Mouse (Mus musculus) forebrain, postnatal 0 days (tissue): ENCODE measurements around the gene Cds2. TPM values are rescaled to one million over a fixed set of nuclear protein-coding genes. Genes with fewer than 3 reads are reported as not detected.
A peak's percentile ranks its signal among the peaks of the same experiment; 100 is the strongest.
"Not testable (repeated sequence)": the region's sequence is repeated elsewhere in the genome, so short reads cannot be mapped to it uniquely, and the experiment has no call there.

ENCODE experiments used
- ATAC-seq: fragments of 200-750 bp; cut with Nextera tagmentation; 2 replicates; pipeline ENCODE4 v1.8.0; 2017; ENCODE audit warnings: mild to moderate bottlenecking, moderate library complexity
- DNase-seq: peaks from one replicate; pipeline ENCODE4 v3.0.0-alpha.2; 2015
- H3K27ac ChIP-seq: fragments of 300-500 bp; sonication (generic); 2 replicates; pipeline ENCODE4 v1.5.1; 2014; ENCODE audit warnings: low read depth, mild to moderate bottlenecking, antibody characterized with exemption, low read length, moderate library complexity, mixed read lengths
- H3K27me3 ChIP-seq: fragments of 300-500 bp; sonication (generic); 2 replicates; pipeline ENCODE4 v1.6.1; 2014; ENCODE audit warnings: mild to moderate bottlenecking, low read length, mixed read lengths; ENCODE audit not compliant: insufficient read depth
- H3K36me3 ChIP-seq: fragments of 300-500 bp; sonication (generic); 2 replicates; pipeline ENCODE4 v1.6.1; 2014; ENCODE audit warnings: mild to moderate bottlenecking, moderate library complexity; ENCODE audit not compliant: insufficient read depth
- H3K4me1 ChIP-seq: fragments of 300-500 bp; sonication (generic); 2 replicates; pipeline ENCODE4 v1.6.1; 2014; ENCODE audit warnings: antibody characterized with exemption; ENCODE audit not compliant: insufficient read depth
- H3K4me2 ChIP-seq: fragments of 300-500 bp; sonication (generic); 2 replicates; pipeline ENCODE4 v1.6.1; 2014; ENCODE audit warnings: low read depth, mild to moderate bottlenecking, moderate library complexity
- H3K4me3 ChIP-seq: fragments of 300-500 bp; sonication (generic); 2 replicates; pipeline ENCODE4 v1.5.1; 2014; ENCODE audit warnings: low read depth, low read length, mixed read lengths
- H3K9ac ChIP-seq: fragments of 300-500 bp; sonication (generic); 2 replicates; pipeline ENCODE4 v1.6.1; 2014; ENCODE audit warnings: mild to moderate bottlenecking
- H3K9me3 ChIP-seq: fragments of 300-500 bp; sonication (generic); 2 replicates; pipeline ENCODE4 v1.6.1; 2016; ENCODE audit warnings: low read length
- CTCF ChIP-seq: sonication (generic); IDR thresholded peaks from 2 replicates; pipeline ENCODE4 v1.5.1; 2016; ENCODE audit warnings: antibody characterized with exemption, control low read depth, low read depth
- WGBS: fragments of 180-500 bp; shearing (Covaris S2); extraction: QIAGEN DNeasy Blood & Tissue Kit; methylation state at CpG from one replicate; pipeline ENCODE4 v1.1.7; 2014; 5-methylcytosine and 5-hydroxymethylcytosine counted together
- polyA plus RNA-seq: library from polyadenylated mRNA; unstranded; fragments of >200 nt; fragmentation: Nextera tagmentation; extraction: Ambion mirVana; gene quantifications from 2 replicates; pipeline ENCODE4 v1.2.1, GENCODE M21; 2015
- total RNA-seq: library from RNA; depleted of rRNA; stranded (reverse); fragments of >200 nt; gene quantifications from 2 replicates; pipeline ENCODE4 v1.2.3, GENCODE M21; 2014

Cds2 gene
- total and polyA plus RNA-seq, 2 experiments from 2014 or later: 27.7 to 85.1 TPM

DNA sequence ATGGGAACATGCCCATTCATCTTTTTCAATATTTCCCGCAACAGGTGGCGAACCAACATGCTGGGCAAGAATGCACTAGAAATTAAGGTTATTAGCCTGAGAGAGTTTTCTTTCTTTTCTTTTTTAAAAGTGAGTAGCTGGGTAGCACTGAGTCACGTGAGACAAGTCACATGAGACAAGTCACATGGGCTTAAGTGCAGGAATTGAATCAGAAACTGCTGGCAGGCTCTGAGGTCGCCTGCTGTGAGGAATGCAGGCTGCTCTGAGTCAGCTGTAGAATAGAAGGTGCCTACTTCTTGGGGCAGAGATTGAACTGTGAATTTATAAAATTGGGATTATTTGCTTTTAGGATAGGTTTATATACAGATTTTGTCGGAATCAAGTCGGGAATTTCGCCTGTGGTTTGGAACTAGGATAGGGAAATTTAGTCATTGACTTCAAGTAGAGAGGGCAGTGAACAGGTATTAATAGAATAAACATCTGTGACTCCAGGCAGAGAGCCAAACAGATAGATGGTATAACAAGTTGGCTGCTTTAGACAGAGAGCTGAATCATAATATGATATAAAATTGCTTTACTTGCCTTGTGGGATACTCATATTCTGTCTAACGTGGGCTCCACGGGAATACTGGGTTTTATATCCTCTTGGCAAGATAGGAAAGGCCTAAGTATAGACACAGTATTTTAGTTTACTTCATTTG, 23.6 kb downstream of the Cds2 start:
- no peaks in the 10 kb centered on the region for H3K36me3 ChIP-seq
- H3K4me2 ChIP-seq: no peak overlapping the region
- no peaks in the 10 kb centered on the region for H3K9me3 ChIP-seq
- H3K9ac ChIP-seq: no peak overlapping the region
- H3K27ac ChIP-seq: no peak overlapping the region
- DNase-seq: no peak
- no peak for ATAC-seq
- 82% methylated on average over 9 of the region's 9 CpGs for WGBS
- no peaks in the 10 kb centered on the region; the same call in 1 of the 2 replicates for H3K4me1 ChIP-seq
- no peak for TF ChIP-seq CTCF
- no peak overlapping the region for H3K4me3 ChIP-seq
- no peaks in the 10 kb centered on the region for H3K27me3 ChIP-seq

DNA sequence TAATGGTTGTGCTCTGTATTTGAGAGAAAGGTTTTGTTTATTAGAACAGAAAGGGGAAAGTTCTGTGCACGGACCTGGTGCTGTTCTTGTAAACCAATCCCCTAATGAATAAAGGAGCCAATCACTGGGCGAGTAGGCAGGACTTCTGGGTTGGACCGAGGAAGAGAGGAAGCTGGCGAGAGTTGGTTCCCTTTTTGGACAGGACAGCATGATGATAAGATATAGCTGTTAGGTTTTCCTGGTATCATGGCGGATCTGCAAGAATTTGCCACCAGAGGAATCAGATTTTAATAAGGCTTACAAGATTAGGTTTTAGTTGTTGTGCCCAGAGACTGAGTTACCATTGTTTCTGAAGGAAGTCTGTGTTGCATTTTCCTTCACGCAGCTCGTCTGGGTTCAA, 26.3 kb downstream of the Cds2 start:
- WGBS: 88% methylated on average over 5 of the region's 7 CpGs

DNA sequence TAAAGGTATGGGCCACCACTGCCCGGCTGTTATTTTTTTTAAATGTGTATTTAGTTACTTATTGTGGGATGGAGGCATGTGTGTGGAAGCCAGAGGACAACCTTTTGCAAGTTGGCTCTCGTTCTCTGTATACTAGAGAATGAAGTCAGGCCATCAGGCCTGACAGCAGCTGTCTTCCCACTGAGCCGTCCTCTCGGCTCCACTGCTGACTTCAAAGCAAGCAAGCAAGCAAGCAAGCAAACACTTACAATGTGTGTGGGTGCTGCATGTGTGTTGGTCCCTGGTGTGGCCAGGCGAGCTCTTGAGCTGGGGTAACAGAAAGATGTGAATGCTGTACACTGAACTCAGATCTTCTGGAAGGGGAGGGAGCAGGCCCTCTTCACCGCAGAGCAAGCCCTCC, 27.9 kb downstream of the Cds2 start:
- H3K27ac ChIP-seq: 0 out of 2 replicates have a peak overlapping the region, but pooled peaks have one; percentile 81
- H3K9ac ChIP-seq: no peak overlapping the region
- H3K9me3 ChIP-seq: no peaks in the 10 kb centered on the region
- peaks cover 10% of the 10 kb centered on the region for H3K4me1 ChIP-seq
- peaks cover 24% of the 10 kb centered on the region for H3K36me3 ChIP-seq
- no peak for TF ChIP-seq CTCF
- H3K4me2 ChIP-seq: no peak overlapping the region
- WGBS: 78% methylated on average over 6 of the region's 6 CpGs
- no peak overlapping the region for H3K4me3 ChIP-seq
- ATAC-seq (no peak), DNase-seq (no peak)
- no peaks in the 10 kb centered on the region for H3K27me3 ChIP-seq

More for the DNA sequence above, 26.3 kb downstream of the Cds2 start:
- not testable (repeated sequence) for H3K27ac ChIP-seq, H3K4me3 ChIP-seq, H3K4me2 ChIP-seq, H3K27me3 ChIP-seq, H3K9ac ChIP-seq, H3K36me3 ChIP-seq, H3K9me3 ChIP-seq, ATAC-seq, H3K4me1 ChIP-seq, DNase-seq

GRCm38 (mm10) chr2:132291265-132291664, 28.3 kb downstream of the Cds2 start:
- Histone ChIP-seq H3K4me1 (peaks cover 10% of the 10 kb centered on the region), H3K9me3 (no peaks in the 10 kb centered on the region), H3K4me3 (no peak overlapping the region), H3K27ac (peak overlapping the region; percentile 81), H3K4me2 (no peak overlapping the region), H3K27me3 (no peaks in the 10 kb centered on the region), H3K36me3 (peaks cover 28% of the 10 kb centered on the region), H3K9ac (no peak overlapping the region)
- 74% methylated on average over 3 of the region's 3 CpGs for WGBS
- ATAC-seq: no peak
- no peak for DNase-seq
- no peak for TF ChIP-seq CTCF

DNA sequence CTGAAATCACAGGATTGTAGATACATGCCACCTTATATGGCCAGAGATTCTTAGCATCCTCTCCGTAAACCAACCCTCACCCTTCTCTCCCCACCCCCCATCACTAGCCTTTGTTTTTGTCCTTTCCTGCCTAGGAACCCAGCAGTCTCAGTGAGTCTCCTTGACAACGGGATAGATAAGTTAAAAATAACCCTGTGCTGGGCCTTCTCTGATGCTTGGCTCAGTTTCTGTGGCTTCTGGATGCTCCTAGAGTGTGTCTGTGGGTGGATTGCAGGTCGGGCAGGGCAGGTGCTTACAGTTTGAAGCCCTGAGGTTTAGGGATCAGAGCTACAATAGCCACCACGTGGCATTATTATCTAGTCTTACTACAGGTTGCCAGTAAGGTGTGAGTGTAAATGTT, 29.1 kb downstream of the Cds2 start:
- Histone ChIP-seq H3K27ac (peak overlapping the region; percentile 81), H3K27me3 (no peaks in the 10 kb centered on the region), H3K4me2 (no peak overlapping the region), H3K4me3 (no peak overlapping the region), H3K9ac (no peak overlapping the region), H3K9me3 (no peaks in the 10 kb centered on the region), H3K4me1 (peaks cover 10% of the 10 kb centered on the region), H3K36me3 (peaks cover 36% of the 10 kb centered on the region)
- WGBS: 18% methylated on average over 4 of the region's 4 CpGs
- no peak for TF ChIP-seq CTCF
- peak; percentile 64 for DNase-seq
- peak; percentile 89 for ATAC-seq

GRCm38 (mm10) chr2:132293694-132294450, 30.9 kb downstream of the Cds2 start:
- H3K4me3 ChIP-seq: no peak overlapping the region
- no peak overlapping the region for H3K27ac ChIP-seq
- ATAC-seq (no peak), DNase-seq (no peak)
- H3K9ac ChIP-seq: no peak overlapping the region
- no peak overlapping the region for H3K4me2 ChIP-seq
- TF ChIP-seq CTCF: no peak
- H3K36me3 ChIP-seq: peaks cover 52% of the 10 kb centered on the region
- H3K4me1 ChIP-seq: peaks cover 10% of the 10 kb centered on the region
- H3K9me3 ChIP-seq: no peaks in the 10 kb centered on the region
- WGBS: 92% methylated on average over 10 of the region's 10 CpGs
- H3K27me3 ChIP-seq: no peaks in the 10 kb centered on the region

GRCm38 (mm10) chr2:132298250-132298649, 35.3 kb downstream of the Cds2 start:
- Histone ChIP-seq H3K4me2 (no peak overlapping the region), H3K9ac (no peak overlapping the region), H3K27me3 (no peaks in the 10 kb centered on the region), H3K4me1 (no peaks in the 10 kb centered on the region), H3K9me3 (no peaks in the 10 kb centered on the region), H3K27ac (no peak overlapping the region), H3K4me3 (no peak overlapping the region), H3K36me3 (peaks cover 84% of the 10 kb centered on the region)
- 97% methylated on average over 4 of the region's 4 CpGs for WGBS
- no peak for TF ChIP-seq CTCF
- ATAC-seq (no peak), DNase-seq (no peak)
